Mouse (Mus musculus) midbrain, embryonic 10.5 days (tissue): ENCODE data around the gene Zfp13. TPM values are rescaled to one million over a fixed set of nuclear protein-coding genes. Genes with fewer than 3 reads are reported as not detected.
"Not testable (repeated sequence)": the region's sequence is repeated elsewhere in the genome, so short reads cannot be mapped to it uniquely, and the experiment has no call there.

Experiments
- DNase-seq: peaks from one replicate; pipeline ENCODE4 v3.0.0-alpha.2; 2017; ENCODE audit warnings: low spot score
- H3K27ac ChIP-seq: fragments of 300-500 bp; sonication (generic); replicated peaks from 2 replicates; pipeline ENCODE4 v1.5.1; 2016; ENCODE audit warnings: mild to moderate bottlenecking
- H3K27me3 ChIP-seq: fragments of 300-500 bp; sonication (generic); 2 replicates; pipeline ENCODE4 v1.6.1; 2016; ENCODE audit warnings: low read depth, mild to moderate bottlenecking; ENCODE audit not compliant: poor library complexity, severe bottlenecking
- H3K36me3 ChIP-seq: fragments of 300-500 bp; sonication (generic); 2 replicates; pipeline ENCODE4 v1.6.1; 2016; ENCODE audit warnings: mild to moderate bottlenecking, moderate library complexity
- H3K4me1 ChIP-seq: fragments of 300-500 bp; sonication (generic); 2 replicates; pipeline ENCODE4 v1.6.1; 2016
- H3K4me3 ChIP-seq: fragments of 300-500 bp; sonication (generic); 2 replicates; pipeline ENCODE4 v1.5.1; 2016; ENCODE audit warnings: mild to moderate bottlenecking, moderate library complexity
- H3K9me3 ChIP-seq: fragments of 300-500 bp; sonication (generic); replicated peaks from 2 replicates; pipeline ENCODE4 v1.6.1; 2016; ENCODE audit warnings: mild to moderate bottlenecking
- WGBS: fragments of 180-500 bp; shearing (Covaris S2); methylation state at CpG from one replicate; pipeline ENCODE4 v1.1.7; 2016; 5-methylcytosine and 5-hydroxymethylcytosine counted together
- polyA plus RNA-seq: library from polyadenylated mRNA; unstranded; fragments of >200 nt; fragmentation: Nextera tagmentation; extraction: Ambion mirVana; gene quantifications from 2 replicates; pipeline ENCODE4 v1.2.1, GENCODE M21; 2016

Gene Zfp13
- polyA plus RNA-seq, 1 experiment from 2014 or later: 19.8 TPM

DNA sequence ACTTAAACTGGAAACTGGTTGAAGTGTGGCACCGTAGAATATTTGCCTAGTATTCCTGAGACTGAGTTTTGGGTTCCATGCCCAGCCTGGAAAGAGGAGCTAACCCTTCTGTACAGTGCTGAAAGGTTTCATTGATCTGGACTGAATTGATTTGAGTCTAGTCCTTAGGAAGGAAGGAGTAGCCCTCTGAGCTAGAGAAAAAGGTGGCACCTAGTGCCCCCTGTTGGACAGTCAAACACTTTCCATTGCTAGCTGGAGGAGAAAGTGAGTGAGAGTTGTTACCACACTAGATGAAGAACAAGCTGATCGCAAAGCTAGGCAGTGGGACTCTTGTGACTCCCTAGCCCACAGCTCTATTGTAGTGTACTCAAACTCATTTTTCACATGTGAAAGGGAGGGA, 4.3 kb upstream of the Zfp13 start:
- Histone ChIP-seq H3K4me1 (peaks cover 31% of the 10 kb centered on the region), H3K27ac (no peak overlapping the region)
- DNase-seq: peak; percentile 41

GRCm38 (mm10) chr17:23603077-23603476, 3.8 kb upstream of the Zfp13 start:
- H3K36me3 ChIP-seq: no peaks in the 10 kb centered on the region
- no peak overlapping the region for H3K27ac ChIP-seq
- 0 out of 2 replicates have a peak overlapping the region, but pooled peaks have one; percentile 14 for H3K4me3 ChIP-seq
- no peak for DNase-seq
- WGBS: 18% methylated on average over 8 of the region's 8 CpGs
- peaks cover 34% of the 10 kb centered on the region for H3K4me1 ChIP-seq
- no peaks in the 10 kb centered on the region for H3K9me3 ChIP-seq
- H3K27me3 ChIP-seq: no peaks in the 10 kb centered on the region; the same call in 1 of the 2 replicates

More for the DNA sequence above, 4.3 kb upstream of the Zfp13 start:
- Histone ChIP-seq H3K36me3 (no peaks in the 10 kb centered on the region), H3K4me3 (no peak overlapping the region), H3K27me3 (no peaks in the 10 kb centered on the region; the same call in 1 of the 2 replicates), H3K9me3 (no peaks in the 10 kb centered on the region)
- WGBS: 50% methylated on average over 2 of the region's 2 CpGs

GRCm38 (mm10) chr17:23601836-23602585, 2.7 kb upstream of the Zfp13 start:
- H3K27ac ChIP-seq: no peak overlapping the region
- H3K4me1 ChIP-seq: peaks cover 36% of the 10 kb centered on the region
- DNase-seq: no peak
- no peaks in the 10 kb centered on the region for H3K36me3 ChIP-seq
- 47% methylated on average over 10 of the region's 10 CpGs for WGBS
- no peak overlapping the region for H3K4me3 ChIP-seq
- H3K9me3 ChIP-seq: no peaks in the 10 kb centered on the region
- H3K27me3 ChIP-seq: no peaks in the 10 kb centered on the region; the same call in 1 of the 2 replicates

DNA sequence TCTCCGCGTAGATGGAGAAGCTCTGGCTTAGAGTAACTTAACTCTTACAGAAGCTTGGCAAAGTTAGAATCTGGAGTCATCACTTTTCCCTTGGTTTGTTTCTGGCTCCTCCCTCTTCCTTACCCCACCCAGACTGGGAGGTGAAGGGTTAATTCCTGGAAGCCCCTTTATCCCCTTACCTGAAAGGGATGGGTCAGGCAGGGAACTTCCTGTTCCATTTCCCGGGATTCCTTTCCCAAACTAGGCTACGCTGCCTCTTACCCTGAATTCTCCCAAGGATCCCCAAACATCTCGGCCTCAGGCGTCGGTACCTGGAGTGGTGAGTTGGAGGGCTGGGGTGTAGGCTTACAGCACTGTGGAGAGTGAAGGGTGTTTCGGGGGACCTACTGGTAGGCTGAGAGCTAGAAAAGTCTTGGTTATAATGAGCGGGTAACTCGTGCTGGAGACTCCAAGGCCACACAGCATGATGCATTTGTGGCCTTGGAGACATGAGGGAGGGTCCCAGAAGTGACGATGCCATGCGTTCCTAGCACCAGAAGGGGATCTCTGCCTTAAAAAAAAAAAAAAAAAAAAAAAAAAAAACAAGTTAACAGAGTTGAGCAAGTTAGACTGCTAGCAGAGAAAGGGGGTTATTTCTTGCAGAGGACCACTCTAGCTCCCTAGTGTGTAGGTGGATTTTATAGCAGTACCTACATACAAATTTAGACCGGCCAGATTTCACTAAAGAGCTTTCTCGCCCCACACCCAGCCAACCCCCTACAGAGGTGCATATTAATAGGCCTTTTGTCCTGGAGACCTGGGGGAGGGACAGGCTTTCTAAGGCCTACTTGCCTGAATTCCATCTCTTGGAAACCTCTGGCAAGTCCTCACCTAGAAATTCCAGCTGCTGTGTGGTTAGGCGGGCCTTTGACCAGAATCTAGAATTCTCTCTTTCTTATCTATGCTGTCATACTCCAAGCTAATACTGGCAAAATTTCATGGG, 1.6 kb upstream of the Zfp13 start, which contains the start of gene Zscan10:
TSS of gene Zscan10 (plus strand) at position 216 of the 982 bp plus-strand sequence.
- Histone ChIP-seq H3K4me1 (peaks cover 36% of the 10 kb centered on the region), H3K9me3 (no peaks in the 10 kb centered on the region), H3K27me3 (no peaks in the 10 kb centered on the region; the same call in 1 of the 2 replicates), H3K36me3 (no peaks in the 10 kb centered on the region), H3K4me3 (peak within 1 kb of the TSS; percentile 57), H3K27ac (peak within 1 kb of the TSS; percentile 88)
- DNase-seq: no peak
- 23% methylated on average over 15 of the region's 15 CpGs for WGBS

- H3K4me1 ChIP-seq: peaks cover 36% of the 10 kb centered on the region
- H3K27me3 ChIP-seq: no peaks in the 10 kb centered on the region; the same call in 1 of the 2 replicates
- no peaks in the 10 kb centered on the region for H3K9me3 ChIP-seq
- WGBS: 34% methylated on average over 7 of the region's 7 CpGs
- H3K27ac ChIP-seq: peak overlapping the region; percentile 88
- no peaks in the 10 kb centered on the region for H3K36me3 ChIP-seq
- no peak for DNase-seq
- peak overlapping the region; percentile 57 for H3K4me3 ChIP-seq
Observed at GRCm38 (mm10) chr17:23599605-23600063, 347 bp upstream of the Zfp13 start.

GRCm38 (mm10) chr17:23595139-23595538, 4.1 kb downstream of the Zfp13 start:
- not testable (repeated sequence) for H3K9me3 ChIP-seq, H3K27me3 ChIP-seq, H3K27ac ChIP-seq, DNase-seq, H3K36me3 ChIP-seq, H3K4me3 ChIP-seq
- 80% methylated on average over 4 of the region's 4 CpGs for WGBS
- peaks cover 33% of the 10 kb centered on the region for H3K4me1 ChIP-seq

GRCm38 (mm10) chr17:23592926-23593300, 6.4 kb downstream of the Zfp13 start:
- Histone ChIP-seq H3K4me1 (peaks cover 14% of the 10 kb centered on the region), H3K9me3 (no peaks in the 10 kb centered on the region), H3K27ac (peak overlapping the region; percentile 77), H3K27me3 (no peaks in the 10 kb centered on the region), H3K36me3 (no peaks in the 10 kb centered on the region), H3K4me3 (peak overlapping the region; percentile 55)
- 16% methylated on average over 13 of the region's 13 CpGs for WGBS
- DNase-seq: no peak

GRCm38 (mm10) chr17:23592208-23592925, 6.9 kb downstream of the Zfp13 start:
- H3K4me3 ChIP-seq: peak overlapping the region; percentile 55

DNA sequence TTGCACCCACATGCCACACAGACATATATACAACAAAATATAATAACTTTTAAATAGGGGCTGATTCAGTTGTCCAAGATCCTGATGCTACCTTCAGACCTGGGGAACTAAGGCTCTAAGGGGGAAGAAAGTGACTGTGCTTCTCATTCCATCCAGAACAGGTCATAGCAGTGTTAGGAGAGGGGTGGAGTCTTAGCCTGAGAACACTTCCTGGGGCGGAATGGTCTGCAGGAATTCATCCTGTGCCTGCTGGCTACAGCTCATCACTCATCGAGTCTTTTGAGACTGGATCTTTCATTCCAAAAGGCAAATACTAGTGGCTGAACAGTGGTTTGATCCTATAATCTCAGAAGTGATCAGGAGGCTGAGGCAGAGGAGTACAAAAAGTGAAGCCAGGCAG, 12.0 kb downstream of the Zfp13 start:
- Histone ChIP-seq H3K36me3 (peaks cover 21% of the 10 kb centered on the region), H3K9me3 (no peaks in the 10 kb centered on the region), H3K27ac (no peak overlapping the region), H3K4me3 (no peak overlapping the region), H3K4me1 (peaks cover 34% of the 10 kb centered on the region), H3K27me3 (no peaks in the 10 kb centered on the region)
- no peak for DNase-seq
- WGBS: 73% methylated on average over 2 of the region's 2 CpGs

More at GRCm38 (mm10) chr17:23592208-23592925, 6.9 kb downstream of the Zfp13 start:
- H3K9me3 ChIP-seq: no peaks in the 10 kb centered on the region
- WGBS: 7% methylated on average over 34 of the region's 34 CpGs
- peak; percentile 98 for DNase-seq
- peaks cover 13% of the 10 kb centered on the region for H3K4me1 ChIP-seq
- H3K27ac ChIP-seq: peak overlapping the region; percentile 77
- H3K27me3 ChIP-seq: no peaks in the 10 kb centered on the region
- no peaks in the 10 kb centered on the region for H3K36me3 ChIP-seq

GRCm38 (mm10) chr17:23585721-23586491, 13.4 kb downstream of the Zfp13 start:
- under 1% methylated on average over 22 of the region's 22 CpGs for WGBS
- peak; percentile 73 for DNase-seq
- Histone ChIP-seq H3K27me3 (no peaks in the 10 kb centered on the region), H3K4me1 (peaks cover 32% of the 10 kb centered on the region), H3K9me3 (no peaks in the 10 kb centered on the region), H3K4me3 (peak overlapping the region; percentile 83), H3K36me3 (peaks cover 33% of the 10 kb centered on the region), H3K27ac (peak overlapping the region; percentile 88)

DNA sequence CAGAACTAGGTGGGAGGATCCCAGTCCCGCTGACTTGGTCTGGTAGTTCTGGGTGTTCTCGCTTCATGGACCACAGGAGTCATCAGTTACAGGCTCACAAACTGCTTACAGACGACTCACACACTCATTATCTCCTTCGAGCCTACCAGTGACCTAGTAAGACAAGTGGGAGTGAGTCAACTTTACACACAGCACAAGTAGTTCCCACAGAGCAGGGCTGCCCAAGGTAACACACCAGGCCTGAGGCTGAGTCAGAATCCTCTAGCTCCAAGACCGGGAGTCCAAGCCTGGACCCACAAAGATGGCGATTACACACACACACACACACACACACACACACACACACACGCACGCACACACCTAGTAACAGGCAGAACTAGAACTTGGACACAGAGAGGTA, 14.5 kb downstream of the Zfp13 start:
- 93% methylated on average over 8 of the region's 8 CpGs for WGBS

More for the DNA sequence above, 14.5 kb downstream of the Zfp13 start:
- peaks cover 44% of the 10 kb centered on the region for H3K36me3 ChIP-seq
- peak overlapping the region; percentile 83 for H3K4me3 ChIP-seq
- H3K9me3 ChIP-seq: no peaks in the 10 kb centered on the region
- no peak for DNase-seq
- H3K27me3 ChIP-seq: no peaks in the 10 kb centered on the region
- peaks cover 32% of the 10 kb centered on the region for H3K4me1 ChIP-seq
- no peak overlapping the region for H3K27ac ChIP-seq
